Mouse (Mus musculus) hindbrain, postnatal 0 days (tissue): ENCODE data around the gene Cgas. TPM values are rescaled to one million over a fixed set of nuclear protein-coding genes. Genes with fewer than 3 reads are reported as not detected.
A peak's percentile ranks its signal among the peaks of the same experiment; 100 is the strongest.

ENCODE experiments used
- ATAC-seq: fragments of 200-750 bp; cut with Nextera tagmentation; 2 replicates; pipeline ENCODE4 v1.8.0; 2017; ENCODE audit warnings: mild to moderate bottlenecking, moderate TSS enrichment, moderate library complexity
- DNase-seq: peaks from one replicate; pipeline ENCODE4 v3.0.0-alpha.2; 2015; ENCODE audit warnings: low spot score
- H3K27ac ChIP-seq: fragments of 300-500 bp; sonication (generic); 2 replicates; pipeline ENCODE4 v1.5.1; 2014; ENCODE audit warnings: mild to moderate bottlenecking
- H3K27me3 ChIP-seq: fragments of 300-500 bp; sonication (generic); 2 replicates; pipeline ENCODE4 v1.6.1; 2014; ENCODE audit warnings: low read length, mixed read lengths; ENCODE audit not compliant: insufficient read depth
- H3K36me3 ChIP-seq: fragments of 300-500 bp; sonication (generic); 2 replicates; pipeline ENCODE4 v1.6.1; 2014; ENCODE audit warnings: low read length, mixed read lengths; ENCODE audit not compliant: insufficient read depth
- H3K4me1 ChIP-seq: fragments of 300-500 bp; sonication (generic); 2 replicates; pipeline ENCODE4 v1.6.1; 2014; ENCODE audit warnings: antibody characterized with exemption, low read length, mixed read lengths; ENCODE audit not compliant: insufficient read depth
- H3K4me2 ChIP-seq: fragments of 300-500 bp; sonication (generic); 2 replicates; pipeline ENCODE4 v1.6.1; 2014; ENCODE audit warnings: low read depth, mild to moderate bottlenecking, low read length, moderate library complexity, mixed read lengths
- H3K4me3 ChIP-seq: fragments of 300-500 bp; sonication (generic); 2 replicates; pipeline ENCODE4 v1.5.1; 2014; ENCODE audit warnings: low read length
- H3K9ac ChIP-seq: fragments of 300-500 bp; sonication (generic); replicated peaks from 2 replicates; pipeline ENCODE4 v1.6.1; 2014; ENCODE audit warnings: mild to moderate bottlenecking, low read length, moderate library complexity, mixed read lengths
- H3K9me3 ChIP-seq: fragments of 300-500 bp; sonication (generic); 2 replicates; pipeline ENCODE4 v1.6.1; 2016; ENCODE audit warnings: low read length, mixed read lengths
- CTCF ChIP-seq: IDR thresholded peaks from 2 replicates; pipeline ENCODE4 v1.5.1; 2016; ENCODE audit warnings: antibody characterized with exemption, control low read depth, low read depth
- WGBS: fragments of 180-500 bp; shearing (Covaris S2); extraction: QIAGEN DNeasy Blood & Tissue Kit; methylation state at CpG from one replicate; pipeline ENCODE4 v1.1.7; 2014; 5-methylcytosine and 5-hydroxymethylcytosine counted together
- polyA plus RNA-seq: library from polyadenylated mRNA; unstranded; fragments of >200 nt; fragmentation: Nextera tagmentation; extraction: Ambion mirVana; gene quantifications from 2 replicates; pipeline ENCODE4 v1.2.1, GENCODE M21; 2015
- total RNA-seq: library from RNA; depleted of rRNA; stranded (reverse); fragments of >200 nt; gene quantifications from 2 replicates; pipeline ENCODE4 v1.2.3, GENCODE M21; 2014

The Cgas gene
- total and polyA plus RNA-seq, 2 experiments from 2014 or later: 0.63 to 0.71 TPM

- 94% methylated on average over 4 of the region's 4 CpGs for WGBS
- H3K4me1 ChIP-seq: no peaks in the 10 kb centered on the region
- H3K36me3 ChIP-seq: peaks cover 46% of the 10 kb centered on the region
- DNase-seq (no peak), ATAC-seq (no peak)
- no peak overlapping the region for H3K9ac ChIP-seq
- no peaks in the 10 kb centered on the region for H3K27me3 ChIP-seq
- H3K4me3 ChIP-seq: no peak overlapping the region
- TF ChIP-seq CTCF: no peak
- no peak overlapping the region for H3K27ac ChIP-seq
- no peaks in the 10 kb centered on the region for H3K9me3 ChIP-seq
- no peak overlapping the region for H3K4me2 ChIP-seq
Measured at GRCm38 (mm10) chr9:78463337-78463736, 20.3 kb upstream of the Cgas start.

GRCm38 (mm10) chr9:78457026-78457425, 14.0 kb upstream of the Cgas start:
- 85% methylated on average over 8 of the region's 8 CpGs for WGBS
- Histone ChIP-seq H3K9me3 (no peaks in the 10 kb centered on the region), H3K4me2 (no peak overlapping the region), H3K4me1 (no peaks in the 10 kb centered on the region), H3K36me3 (peaks cover 38% of the 10 kb centered on the region), H3K9ac (no peak overlapping the region), H3K4me3 (no peak overlapping the region), H3K27me3 (no peaks in the 10 kb centered on the region), H3K27ac (no peak overlapping the region)
- no peak for TF ChIP-seq CTCF
- no peak for ATAC-seq
- no peak for DNase-seq

- H3K9me3 ChIP-seq: no peaks in the 10 kb centered on the region
- peaks cover 15% of the 10 kb centered on the region for H3K36me3 ChIP-seq
- H3K4me1 ChIP-seq: peaks cover 5% of the 10 kb centered on the region; the same call in 1 of the 2 replicates
- ATAC-seq (no peak), DNase-seq (no peak)
- no peak for TF ChIP-seq CTCF
- no peaks in the 10 kb centered on the region for H3K27me3 ChIP-seq
- no peak overlapping the region for H3K4me3 ChIP-seq
- no peak overlapping the region for H3K9ac ChIP-seq
- no peak overlapping the region for H3K4me2 ChIP-seq
- 82% methylated on average over 4 of the region's 4 CpGs for WGBS
- H3K27ac ChIP-seq: no peak overlapping the region
Measured at GRCm38 (mm10) chr9:78451382-78451781, 8.3 kb upstream of the Cgas start.

GRCm38 (mm10) chr9:78450404-78450803, 7.4 kb upstream of the Cgas start:
- Histone ChIP-seq H3K36me3 (peaks cover 15% of the 10 kb centered on the region), H3K9me3 (no peaks in the 10 kb centered on the region), H3K9ac (no peak overlapping the region), H3K4me2 (no peak overlapping the region), H3K4me1 (peaks cover 5% of the 10 kb centered on the region; the same call in 1 of the 2 replicates), H3K4me3 (no peak overlapping the region), H3K27ac (no peak overlapping the region), H3K27me3 (peaks cover 5% of the 10 kb centered on the region; the same call in 1 of the 2 replicates)
- DNase-seq (no peak), ATAC-seq (no peak)
- TF ChIP-seq CTCF: no peak
- WGBS: 75% methylated on average over 5 of the region's 5 CpGs

- Histone ChIP-seq H3K4me3 (peak within 1 kb of the TSS; percentile 83), H3K27ac (peak within 1 kb of the TSS; percentile 96), H3K9ac (peak within 1 kb of the TSS; percentile 89), H3K4me1 (peaks cover 5% of the 10 kb centered on the region; the same call in 1 of the 2 replicates), H3K9me3 (no peaks in the 10 kb centered on the region), H3K36me3 (peaks cover 7% of the 10 kb centered on the region; the same call in 1 of the 2 replicates), H3K27me3 (peaks cover 23% of the 10 kb centered on the region), H3K4me2 (peak within 1 kb of the TSS; percentile 60)
- DNase-seq (peak; percentile 97), ATAC-seq (peak; percentile 94)
- WGBS: under 1% methylated on average over 96 of the region's 96 CpGs
- 0 out of 2 replicates have a peak, but pooled peaks have one; percentile 6 for TF ChIP-seq CTCF
Measured at GRCm38 (mm10) chr9:78447973-78448873, 5.2 kb upstream of the Cgas start, which contains the start of the genes Mto1 and Gm17324. Mto1 (plus strand) TSS chr9:78448208. Gm17324 (minus strand) TSS chr9:78448786.

GRCm38 (mm10) chr9:78447606-78447972, 4.6 kb upstream of the Cgas start:
- Histone ChIP-seq H3K27ac (0 out of 2 replicates have a peak overlapping the region, but pooled peaks have one; percentile 96), H3K4me1 (peaks cover 6% of the 10 kb centered on the region; the same call in 1 of the 2 replicates), H3K27me3 (peaks cover 27% of the 10 kb centered on the region), H3K9me3 (no peaks in the 10 kb centered on the region), H3K4me3 (peak overlapping the region; percentile 83), H3K9ac (peak overlapping the region; percentile 89), H3K4me2 (peak overlapping the region; percentile 60), H3K36me3 (peaks cover 5% of the 10 kb centered on the region; the same call in 1 of the 2 replicates)
- WGBS: 27% methylated on average over 9 of the region's 9 CpGs
- DNase-seq (peak; percentile 1), ATAC-seq (peak; percentile 16; the same call in 1 of the 2 replicates)
- no peak for TF ChIP-seq CTCF
